Mouse (Mus musculus) hindlimb bud, embryonic 11.5 days (tissue): Measurements from ENCODE around the gene Olr1.
"Not testable (repeated sequence)": the region's sequence is repeated elsewhere in the genome, so short reads cannot be mapped to it uniquely, and the experiment has no call there.

Experiments
- DNase-seq: peaks from one replicate; pipeline ENCODE4 v3.0.0-alpha.2; 2012; ENCODE audit warnings: low read depth, low spot score; ENCODE audit errors: extremely low spot score

Olr1 gene

GRCm38 (mm10) chr6:129512868-129513267 lies 5.9 kb upstream of the Olr1 start:
- DNase-seq: peak; percentile 42

GRCm38 (mm10) chr6:129512367-129512766 lies 5.4 kb upstream of the Olr1 start, which contains the start of gene Tmem52b:
Tmem52b (plus strand) TSS chr6:129512555.
- no peak for DNase-seq

DNA sequence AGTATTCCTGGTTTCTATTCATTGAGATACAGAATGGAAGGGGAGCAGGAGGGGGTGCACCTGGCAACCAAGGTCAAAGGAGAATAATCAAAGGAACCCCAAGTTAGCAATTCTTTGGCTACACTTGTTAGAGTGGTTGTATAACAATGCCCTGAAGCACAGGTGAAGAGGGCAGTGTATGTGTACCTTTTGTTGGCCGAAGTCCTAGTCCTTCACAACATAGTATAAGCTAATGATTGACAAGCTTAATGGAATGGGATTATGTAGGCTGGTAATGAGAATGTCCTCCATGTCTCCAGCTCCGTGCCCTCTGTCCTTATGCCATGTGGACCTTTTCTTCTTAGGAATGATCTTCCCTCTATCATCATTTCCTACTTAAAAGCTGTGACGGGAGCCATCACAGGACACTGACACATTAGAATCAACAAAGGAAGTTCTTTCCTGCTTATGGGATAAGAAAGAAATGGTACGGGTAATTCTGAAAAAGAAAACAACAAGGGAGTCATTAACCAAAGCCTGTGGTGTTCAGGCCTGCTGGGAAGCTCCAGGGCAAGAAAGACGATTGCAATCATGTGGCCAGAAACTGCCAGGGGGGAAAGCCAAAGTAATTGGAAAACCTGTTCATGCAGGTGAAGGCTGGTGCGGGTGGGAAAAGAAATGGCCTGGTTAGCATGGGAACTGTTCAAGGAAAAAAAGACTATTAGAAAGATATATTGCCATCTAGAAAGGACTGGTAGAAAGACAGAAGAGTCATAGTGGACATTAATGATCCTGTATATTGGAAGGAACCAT lies 3.4 kb upstream of the Olr1 start:
- no peak for DNase-seq

- no peak for DNase-seq
Observed at GRCm38 (mm10) chr6:129503471-129503870, 3.5 kb downstream of the Olr1 start.

DNA sequence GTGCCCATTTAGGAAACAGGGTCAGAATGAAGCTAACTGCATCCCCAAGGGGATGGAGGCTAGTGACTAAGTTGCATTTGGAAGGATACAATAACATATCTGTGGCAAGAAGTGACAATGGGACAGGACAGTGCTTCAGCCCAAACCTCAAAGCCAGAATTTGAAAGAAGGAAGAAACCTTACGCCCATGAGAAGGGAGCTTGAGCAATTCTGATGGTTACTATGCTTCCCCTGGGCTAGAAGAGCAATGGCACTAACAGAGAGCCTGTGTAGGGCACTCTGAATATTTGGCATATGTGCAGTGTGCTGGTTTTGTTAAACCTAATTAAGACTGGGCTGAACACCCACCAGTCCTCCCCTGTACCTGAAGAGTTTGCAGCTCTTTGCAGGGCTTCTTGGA lies 7.4 kb downstream of the Olr1 start:
- DNase-seq: not testable (repeated sequence)

- no peak for DNase-seq
Observed at GRCm38 (mm10) chr6:129497345-129498218, 9.4 kb downstream of the Olr1 start.

DNA sequence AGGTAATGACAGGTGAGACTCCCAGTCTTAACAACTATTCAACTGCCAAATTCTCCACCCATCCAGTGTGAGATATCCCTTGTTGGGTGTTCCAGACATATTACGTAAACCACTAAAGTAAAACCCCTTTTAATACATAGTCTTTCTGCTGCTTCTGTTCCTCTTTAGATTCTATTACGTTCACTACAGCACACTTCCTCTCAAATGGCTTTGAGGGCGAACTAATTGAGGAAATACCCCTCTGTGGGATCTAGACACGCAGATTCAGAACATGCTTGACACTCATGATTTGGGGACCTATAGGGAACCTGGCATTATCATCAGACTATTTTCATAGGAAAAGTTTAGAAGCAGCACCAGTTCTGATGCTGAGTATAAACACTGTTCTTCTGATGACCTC lies 12.0 kb downstream of the Olr1 start:
- no peak for DNase-seq

GRCm38 (mm10) chr6:129480089-129480958 lies 26.6 kb downstream of the Olr1 start:
- DNase-seq: no peak

- DNase-seq: no peak
Observed at GRCm38 (mm10) chr6:129476404-129477126, 30.4 kb downstream of the Olr1 start.

- no peak for DNase-seq
Observed at GRCm38 (mm10) chr6:129472627-129473026, 34.3 kb downstream of the Olr1 start.

GRCm38 (mm10) chr6:129471386-129471785 lies 35.6 kb downstream of the Olr1 start:
- no peak for DNase-seq

DNA sequence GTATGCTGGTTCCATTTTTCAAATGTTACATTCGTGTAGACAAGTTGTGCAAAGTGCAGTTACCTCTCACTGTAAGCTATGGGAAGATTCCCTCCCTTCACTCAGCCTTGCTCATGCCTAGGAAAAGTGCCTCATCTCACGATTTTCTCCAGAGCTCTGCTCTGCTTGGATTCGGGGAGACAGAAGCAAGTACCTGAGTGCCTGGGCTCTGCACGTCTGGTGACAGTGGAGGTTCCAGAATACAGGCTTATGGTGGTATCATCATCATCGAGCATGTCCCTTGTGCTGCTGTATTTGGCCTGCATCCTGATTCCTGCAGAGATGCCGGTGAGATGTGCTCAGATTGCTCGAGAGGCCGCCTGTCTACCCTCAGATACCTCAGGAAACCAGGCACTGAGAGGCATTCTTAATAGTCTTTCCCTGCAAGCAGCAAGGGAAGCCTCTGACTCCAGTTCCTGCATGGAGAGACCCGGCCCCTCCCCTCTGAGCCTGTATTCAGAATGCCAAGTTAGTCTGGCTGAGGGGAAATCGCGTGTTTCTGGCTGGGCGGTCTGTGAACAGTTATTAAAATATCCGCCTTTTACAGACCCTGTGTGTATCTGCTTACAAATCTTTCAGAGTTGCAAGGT lies 55.4 kb downstream of the Olr1 start, which contains the start of gene Clec1a:
Gene Clec1a (minus strand): TSS at position 590 of the 629 bp plus-strand sequence.
- DNase-seq: no peak

GRCm38 (mm10) chr6:129449743-129450142 lies 57.2 kb downstream of the Olr1 start:
- DNase-seq: no peak

- no peak for DNase-seq
Observed at GRCm38 (mm10) chr6:129438033-129438432, 68.9 kb downstream of the Olr1 start.

- DNase-seq: no peak
Observed at GRCm38 (mm10) chr6:129436025-129436424, 70.9 kb downstream of the Olr1 start.
